Mouse (Mus musculus) liver, embryonic 12.5 days (tissue): Measurements from ENCODE around the gene Mrps36. TPM values are rescaled to one million over a fixed set of nuclear protein-coding genes. Genes with fewer than 3 reads are reported as not detected.
A peak's percentile ranks its signal among the peaks of the same experiment; 100 is the strongest.
"Not testable (repeated sequence)": the region's sequence is repeated elsewhere in the genome, so short reads cannot be mapped to it uniquely, and the experiment has no call there.

Experiments used
- ATAC-seq: fragments of 200-750 bp; cut with Nextera tagmentation; 2 replicates; pipeline ENCODE4 v1.8.0; 2017; ENCODE audit warnings: moderate number of reproducible peaks, mild to moderate bottlenecking, moderate library complexity
- H3K27ac ChIP-seq: fragments of 300-500 bp; sonication (generic); 2 replicates; pipeline ENCODE4 v1.5.1; 2016; ENCODE audit warnings: mild to moderate bottlenecking
- H3K27me3 ChIP-seq: fragments of 300-500 bp; sonication (generic); replicated peaks from 2 replicates; pipeline ENCODE4 v1.6.1; 2016; ENCODE audit warnings: mild to moderate bottlenecking, moderate library complexity
- H3K36me3 ChIP-seq: fragments of 300-500 bp; sonication (generic); 2 replicates; pipeline ENCODE4 v1.6.1; 2016; ENCODE audit warnings: mild to moderate bottlenecking, moderate library complexity
- H3K4me1 ChIP-seq: fragments of 300-500 bp; sonication (generic); 2 replicates; pipeline ENCODE4 v1.6.1; 2016
- H3K4me2 ChIP-seq: fragments of 300-500 bp; sonication (generic); 2 replicates; pipeline ENCODE4 v1.6.1; 2016; ENCODE audit warnings: mild to moderate bottlenecking, moderate library complexity
- H3K4me3 ChIP-seq: fragments of 300-500 bp; sonication (generic); 2 replicates; pipeline ENCODE4 v1.5.1; 2016; ENCODE audit warnings: mild to moderate bottlenecking, moderate library complexity
- H3K9ac ChIP-seq: fragments of 300-500 bp; sonication (generic); 2 replicates; pipeline ENCODE4 v1.6.1; 2016; ENCODE audit warnings: mild to moderate bottlenecking, moderate library complexity
- H3K9me3 ChIP-seq: fragments of 300-500 bp; sonication (generic); replicated peaks from 2 replicates; pipeline ENCODE4 v1.6.1; 2016; ENCODE audit warnings: mild to moderate bottlenecking, moderate library complexity
- WGBS: fragments of 180-500 bp; shearing (Covaris S2); methylation state at CpG from one replicate; pipeline ENCODE4 v1.1.7; 2016; ENCODE audit not compliant: insufficient replicate concordance; 5-methylcytosine and 5-hydroxymethylcytosine counted together
- polyA plus RNA-seq: library from polyadenylated mRNA; unstranded; fragments of >200 nt; fragmentation: Nextera tagmentation; extraction: Ambion mirVana; gene quantifications from 2 replicates; pipeline ENCODE4 v1.2.1, GENCODE M21; 2016

Gene Mrps36
- polyA plus RNA-seq, 1 experiment from 2014 or later = 179 TPM

DNA sequence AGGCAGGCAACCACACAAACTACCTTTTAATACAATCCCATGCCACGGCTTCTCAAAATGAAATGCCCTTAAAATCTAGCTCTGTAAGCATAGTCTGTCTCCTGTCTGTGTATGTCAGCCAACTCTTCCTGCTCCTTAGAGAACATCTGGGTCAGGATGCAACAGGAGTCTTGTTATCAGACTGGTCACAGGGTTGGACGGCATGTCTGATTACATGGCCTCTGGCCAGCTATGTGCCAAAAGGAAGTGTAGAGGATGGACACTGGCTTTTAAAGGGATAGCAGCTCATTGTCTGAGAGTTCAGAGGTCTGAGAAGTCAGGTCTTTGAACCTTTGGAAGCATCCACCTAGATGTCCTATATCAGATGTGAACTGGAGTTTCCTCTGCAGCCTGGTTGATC lies 10.9 kb upstream of the Mrps36 start:
- Histone ChIP-seq H3K4me1 (peaks cover 33% of the 10 kb centered on the region), H3K36me3 (peaks cover 17% of the 10 kb centered on the region), H3K27me3 (no peaks in the 10 kb centered on the region), H3K4me2 (no peak overlapping the region), H3K9ac (no peak overlapping the region), H3K27ac (no peak overlapping the region), H3K4me3 (no peak overlapping the region), H3K9me3 (0 out of 2 replicates have a peak, but pooled peaks cover 3% of the 10 kb centered on the region)
- no peak for ATAC-seq
- WGBS = 62% methylated on average over 2 of the region's 2 CpGs

DNA sequence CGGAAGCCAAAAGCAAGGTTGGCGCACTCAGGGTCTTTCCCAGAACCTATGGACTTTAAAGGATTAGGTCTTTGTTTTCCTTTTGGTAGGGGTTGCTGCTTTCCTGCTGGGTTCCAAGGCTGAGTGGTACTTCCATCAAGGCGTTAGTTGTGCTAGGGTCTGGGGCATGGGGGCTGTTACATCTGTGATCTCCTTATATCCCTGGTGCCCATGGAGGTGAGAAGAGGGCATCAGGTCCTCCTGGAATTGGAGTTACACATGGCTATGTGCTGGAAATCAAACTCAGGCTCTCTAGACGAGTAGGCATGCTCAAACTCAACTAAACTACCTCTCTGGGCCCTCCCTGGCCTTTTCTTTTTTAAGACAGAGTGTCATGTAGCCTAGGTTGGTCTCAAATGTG lies 9.7 kb upstream of the Mrps36 start:
- H3K27me3 ChIP-seq = no peaks in the 10 kb centered on the region
- WGBS = 80% methylated on average over 4 of the region's 4 CpGs
- H3K9me3 ChIP-seq = no peaks in the 10 kb centered on the region
- H3K4me3 ChIP-seq = no peak overlapping the region
- H3K4me1 ChIP-seq = peaks cover 42% of the 10 kb centered on the region
- H3K4me2 ChIP-seq = no peak overlapping the region
- ATAC-seq = no peak
- H3K36me3 ChIP-seq = peaks cover 6% of the 10 kb centered on the region
- H3K9ac ChIP-seq = no peak overlapping the region
- no peak overlapping the region for H3K27ac ChIP-seq

DNA sequence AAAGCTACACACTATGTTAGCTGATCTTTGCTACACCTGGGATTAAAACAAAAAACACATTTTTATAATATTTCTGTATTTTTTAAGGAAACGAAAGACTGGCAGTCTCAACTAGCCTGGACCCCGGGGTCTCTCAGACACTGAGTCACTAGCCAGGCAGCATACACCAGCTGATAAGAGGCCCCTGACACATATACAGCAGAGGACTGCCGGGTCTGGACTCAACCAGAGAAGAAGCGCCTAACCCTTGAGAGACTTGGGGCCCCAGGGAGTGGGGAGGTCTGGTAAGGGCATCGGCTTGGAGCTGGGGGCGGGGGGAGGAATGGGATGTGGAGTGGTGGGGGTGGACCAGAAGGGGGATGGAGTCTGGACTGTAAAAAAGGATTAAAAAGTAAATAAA lies 8.6 kb upstream of the Mrps36 start:
- no peaks in the 10 kb centered on the region for H3K9me3 ChIP-seq
- H3K27ac ChIP-seq = peak overlapping the region; percentile 73
- H3K9ac ChIP-seq = peak overlapping the region; percentile 23; the same call in 1 of the 2 replicates
- no peaks in the 10 kb centered on the region for H3K27me3 ChIP-seq
- 30% methylated on average over 6 of the region's 6 CpGs for WGBS
- no peaks in the 10 kb centered on the region for H3K36me3 ChIP-seq
- H3K4me2 ChIP-seq = peak overlapping the region; percentile 47
- peaks cover 54% of the 10 kb centered on the region for H3K4me1 ChIP-seq
- ATAC-seq = peak; percentile 68
- 0 out of 2 replicates have a peak overlapping the region, but pooled peaks have one; percentile 4 for H3K4me3 ChIP-seq

DNA sequence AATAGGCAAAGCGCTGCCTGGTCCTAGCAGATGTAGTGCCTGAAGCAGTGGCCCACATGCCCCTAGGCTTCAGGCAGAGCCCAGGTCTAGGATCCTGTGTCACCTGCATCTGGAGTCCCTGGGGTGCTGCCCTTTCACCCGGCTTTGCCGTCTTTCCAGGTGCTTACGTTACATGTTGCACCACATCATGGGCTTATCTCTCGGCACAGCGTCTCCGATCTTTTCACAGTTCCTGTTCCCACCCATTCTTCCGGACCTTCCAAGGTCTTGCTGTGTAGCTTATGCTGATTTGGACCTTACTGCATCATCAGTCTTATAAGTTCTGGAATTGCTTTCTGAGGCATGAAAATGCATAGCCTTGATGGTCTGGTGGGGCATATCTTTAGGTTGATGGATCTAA lies 8.1 kb upstream of the Mrps36 start:
- ATAC-seq = peak; percentile 74
- 0 out of 2 replicates have a peak overlapping the region, but pooled peaks have one; percentile 4 for H3K4me3 ChIP-seq
- H3K36me3 ChIP-seq = no peaks in the 10 kb centered on the region
- 42% methylated on average over 8 of the region's 8 CpGs for WGBS
- peak overlapping the region; percentile 23; the same call in 1 of the 2 replicates for H3K9ac ChIP-seq
- peak overlapping the region; percentile 47 for H3K4me2 ChIP-seq
- H3K27ac ChIP-seq = peak overlapping the region; percentile 73
- H3K9me3 ChIP-seq = no peaks in the 10 kb centered on the region
- no peaks in the 10 kb centered on the region for H3K27me3 ChIP-seq
- peaks cover 59% of the 10 kb centered on the region for H3K4me1 ChIP-seq

DNA sequence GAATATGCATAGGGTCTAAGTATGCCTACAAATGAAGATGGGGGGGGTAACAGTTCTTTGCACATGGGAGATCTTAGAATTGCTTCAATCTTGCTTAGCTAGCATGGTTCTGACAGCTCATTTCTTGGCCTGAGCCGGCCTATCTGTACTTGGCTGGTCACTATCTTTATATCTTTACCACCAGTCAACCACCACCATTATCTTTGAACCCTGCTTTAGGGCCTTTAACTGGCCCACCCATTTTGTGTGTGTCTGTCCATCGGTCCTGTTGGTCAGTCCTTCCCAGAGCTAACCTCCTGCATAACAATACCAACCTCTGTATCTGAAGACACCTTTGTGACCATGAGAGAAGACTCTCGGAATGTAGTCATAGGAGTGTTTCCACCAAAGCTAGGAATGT lies 6.9 kb upstream of the Mrps36 start:
- 30% methylated on average over 3 of the region's 3 CpGs for WGBS

DNA sequence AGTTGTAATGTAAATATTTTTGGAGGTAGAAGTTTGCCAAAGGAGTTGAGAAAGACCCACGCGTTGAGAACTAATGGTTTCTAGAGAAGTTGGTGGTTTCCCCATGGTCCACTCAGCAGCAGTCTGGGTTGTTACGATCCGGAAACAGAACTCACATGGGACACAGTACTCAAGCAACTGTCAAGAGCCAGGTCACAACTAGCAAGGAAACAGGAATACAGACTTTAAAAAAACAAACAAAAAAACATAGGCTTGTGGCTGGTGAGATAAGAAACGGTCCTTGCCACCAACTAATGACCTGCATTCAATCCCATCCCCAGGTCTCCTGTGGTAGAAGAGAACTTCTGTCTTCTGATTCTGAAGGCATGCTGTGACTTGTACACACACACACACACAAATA lies 6.3 kb upstream of the Mrps36 start:
- H3K4me3 ChIP-seq = no peak overlapping the region
- H3K4me1 ChIP-seq = peaks cover 74% of the 10 kb centered on the region
- no peaks in the 10 kb centered on the region for H3K36me3 ChIP-seq
- ATAC-seq = 0 out of 2 replicates have a peak, but pooled peaks have one; percentile 3
- H3K27ac ChIP-seq = peak overlapping the region; percentile 73
- H3K27me3 ChIP-seq = no peaks in the 10 kb centered on the region
- peak overlapping the region; percentile 9 for H3K4me2 ChIP-seq
- peak overlapping the region; percentile 6; the same call in 1 of the 2 replicates for H3K9ac ChIP-seq
- 24% methylated on average over 5 of the region's 5 CpGs for WGBS
- no peaks in the 10 kb centered on the region for H3K9me3 ChIP-seq

More for the DNA sequence above, 6.9 kb upstream of the Mrps36 start:
- Histone ChIP-seq H3K4me3 (no peak overlapping the region), H3K9ac (0 out of 2 replicates have a peak overlapping the region, but pooled peaks have one; percentile 6), H3K27ac (peak overlapping the region; percentile 73), H3K27me3 (no peaks in the 10 kb centered on the region), H3K36me3 (no peaks in the 10 kb centered on the region), H3K4me1 (peaks cover 70% of the 10 kb centered on the region), H3K4me2 (peak overlapping the region; percentile 9), H3K9me3 (no peaks in the 10 kb centered on the region)
- ATAC-seq = peak; percentile 28; the same call in 1 of the 2 replicates

DNA sequence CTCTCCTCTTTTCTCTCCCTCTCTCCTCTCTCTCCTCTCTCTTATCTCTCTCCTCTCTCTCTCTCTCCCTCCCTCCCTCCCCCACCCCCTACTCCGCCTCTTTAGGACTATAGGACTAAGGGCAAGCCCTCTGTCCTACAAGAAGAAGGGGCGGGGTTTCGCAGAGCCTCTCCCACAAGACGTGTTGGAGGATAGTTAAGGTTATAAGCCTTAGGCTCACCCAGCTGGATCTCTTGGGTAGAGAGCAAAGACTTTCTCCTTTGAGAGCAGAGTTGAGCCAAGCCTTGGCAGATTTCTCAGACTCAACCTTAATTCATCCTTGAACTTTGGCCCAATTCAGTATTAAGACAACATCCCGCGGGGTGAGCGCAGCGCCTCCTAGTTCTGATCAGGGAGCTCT lies 4.2 kb upstream of the Mrps36 start:
- WGBS = 53% methylated on average over 8 of the region's 8 CpGs
- Histone ChIP-seq H3K36me3 (no peaks in the 10 kb centered on the region), H3K27ac (no peak overlapping the region), H3K4me1 (peaks cover 88% of the 10 kb centered on the region), H3K27me3 (no peaks in the 10 kb centered on the region), H3K9ac (no peak overlapping the region), H3K4me2 (peak overlapping the region; percentile 23), H3K4me3 (no peak overlapping the region), H3K9me3 (no peaks in the 10 kb centered on the region)
- ATAC-seq = peak; percentile 24; the same call in 1 of the 2 replicates

DNA sequence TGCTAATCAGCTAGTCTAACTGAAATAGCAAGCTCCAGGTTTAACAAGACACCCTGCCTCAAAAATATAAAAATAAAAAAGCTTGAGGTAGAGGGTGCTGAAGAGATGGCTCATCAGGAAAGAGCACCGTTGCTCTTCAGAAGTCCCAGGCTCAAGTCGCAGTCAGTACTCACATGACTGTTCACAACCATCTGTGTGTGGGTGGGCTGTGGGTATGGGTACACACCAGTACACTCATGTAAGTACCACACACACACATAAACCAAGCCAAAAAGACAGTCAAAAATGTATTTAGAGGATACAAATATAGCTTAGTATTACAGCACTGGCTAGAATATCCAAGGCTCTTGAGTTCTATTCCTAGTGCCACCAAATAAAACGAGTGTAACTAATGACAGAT lies 1.6 kb upstream of the Mrps36 start:
- Histone ChIP-seq H3K9me3 (no peaks in the 10 kb centered on the region), H3K27me3 (no peaks in the 10 kb centered on the region), H3K4me1 (peaks cover 86% of the 10 kb centered on the region), H3K36me3 (no peaks in the 10 kb centered on the region), H3K27ac (peak overlapping the region; percentile 53), H3K9ac (no peak overlapping the region), H3K4me2 (no peak overlapping the region), H3K4me3 (no peak overlapping the region)
- 85% methylated on average over 3 of the region's 3 CpGs for WGBS
- no peak for ATAC-seq

DNA sequence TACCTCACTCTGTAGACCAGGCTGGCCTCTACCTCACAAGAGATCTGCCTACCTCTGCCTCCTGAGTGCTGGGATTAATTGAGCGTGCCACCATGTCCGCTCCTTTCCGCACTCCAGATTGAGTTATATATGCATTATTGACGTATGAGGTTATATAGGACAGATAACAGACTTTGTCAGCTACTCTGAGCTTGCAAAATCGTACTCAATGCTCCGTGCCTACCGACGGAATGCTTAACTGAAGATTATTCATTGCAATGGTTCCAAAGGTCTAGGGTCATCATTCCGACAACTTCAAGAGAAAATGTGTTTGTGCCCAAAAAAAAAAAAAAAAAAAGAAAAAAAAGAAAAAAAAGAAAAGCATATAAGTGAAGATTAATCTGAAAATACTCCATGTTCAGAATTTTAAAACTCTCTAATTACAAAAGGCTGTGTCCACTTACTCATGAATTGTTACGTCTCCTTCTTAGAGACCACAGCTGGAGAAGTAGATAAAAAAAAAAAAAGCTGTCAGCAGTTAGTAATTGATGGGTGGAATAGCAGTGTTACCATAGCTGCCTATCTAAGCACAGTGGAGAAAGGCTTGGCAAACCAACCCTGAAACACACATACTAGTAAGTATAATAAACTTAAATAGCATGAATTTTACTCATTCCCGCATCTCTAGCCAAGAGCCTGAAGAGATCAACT lies 968 bp downstream of the Mrps36 start:
- peak overlapping the region; percentile 85 for H3K4me3 ChIP-seq
- peak overlapping the region; percentile 79 for H3K4me2 ChIP-seq
- peak overlapping the region; percentile 93 for H3K27ac ChIP-seq
- ATAC-seq = peak; percentile 51
- H3K9ac ChIP-seq = peak overlapping the region; percentile 86
- peaks cover 20% of the 10 kb centered on the region for H3K36me3 ChIP-seq
- H3K4me1 ChIP-seq = peaks cover 69% of the 10 kb centered on the region
- no peaks in the 10 kb centered on the region for H3K27me3 ChIP-seq
- no peaks in the 10 kb centered on the region for H3K9me3 ChIP-seq
- WGBS = 60% methylated on average over 11 of the region's 11 CpGs

DNA sequence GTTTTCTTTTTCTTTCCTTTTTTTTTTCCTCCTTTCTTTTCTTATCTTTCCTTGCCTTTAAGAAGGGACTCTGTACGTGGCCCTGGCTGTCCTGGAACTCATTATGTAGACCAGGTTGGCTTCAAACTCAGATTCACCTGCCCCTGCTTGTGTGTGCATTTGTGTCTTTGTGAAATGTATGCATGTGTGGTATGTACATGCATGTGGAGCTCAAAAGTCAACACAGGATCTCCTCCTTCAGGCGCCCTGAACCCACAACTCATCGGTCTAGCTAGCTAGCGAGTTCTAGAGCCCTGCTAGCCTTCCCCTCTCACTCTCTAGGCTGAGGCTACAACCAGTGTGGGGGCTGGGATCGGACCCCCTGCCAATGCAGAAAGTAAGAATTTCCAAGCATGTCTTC lies 1.6 kb downstream of the Mrps36 start:
- Histone ChIP-seq H3K36me3 (peaks cover 26% of the 10 kb centered on the region), H3K4me2 (peak overlapping the region; percentile 79), H3K9ac (peak overlapping the region; percentile 63), H3K27ac (peak overlapping the region; percentile 71), H3K4me1 (peaks cover 66% of the 10 kb centered on the region), H3K27me3 (no peaks in the 10 kb centered on the region), H3K4me3 (peak overlapping the region; percentile 85), H3K9me3 (no peaks in the 10 kb centered on the region)
- no peak for ATAC-seq
- WGBS = 78% methylated on average over 5 of the region's 5 CpGs

DNA sequence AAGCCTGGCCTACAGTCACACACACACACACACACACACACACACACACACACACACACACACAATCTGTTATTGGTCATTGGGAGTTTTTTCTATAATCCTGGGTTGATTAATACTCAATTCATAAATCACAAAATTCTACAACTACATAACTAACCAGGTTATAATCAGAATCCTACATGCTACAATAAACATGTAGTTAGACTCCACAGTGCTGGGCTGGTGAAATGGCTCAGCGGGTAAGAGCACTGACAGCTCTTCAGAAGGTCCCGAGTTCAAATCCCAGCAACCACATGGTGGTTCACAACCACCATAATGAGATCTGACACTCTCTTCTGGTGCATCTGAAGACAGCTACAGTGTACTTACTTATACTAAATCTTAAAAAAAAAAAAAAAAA lies 11.7 kb downstream of the Mrps36 start:
- Histone ChIP-seq H3K9ac (no peak overlapping the region), H3K4me2 (no peak overlapping the region), H3K4me1 (peaks cover 30% of the 10 kb centered on the region), H3K9me3 (no peaks in the 10 kb centered on the region), H3K4me3 (no peak overlapping the region), H3K27me3 (no peaks in the 10 kb centered on the region), H3K36me3 (peaks cover 42% of the 10 kb centered on the region), H3K27ac (no peak overlapping the region)
- 88% methylated on average over 2 of the region's 2 CpGs for WGBS
- ATAC-seq = no peak

DNA sequence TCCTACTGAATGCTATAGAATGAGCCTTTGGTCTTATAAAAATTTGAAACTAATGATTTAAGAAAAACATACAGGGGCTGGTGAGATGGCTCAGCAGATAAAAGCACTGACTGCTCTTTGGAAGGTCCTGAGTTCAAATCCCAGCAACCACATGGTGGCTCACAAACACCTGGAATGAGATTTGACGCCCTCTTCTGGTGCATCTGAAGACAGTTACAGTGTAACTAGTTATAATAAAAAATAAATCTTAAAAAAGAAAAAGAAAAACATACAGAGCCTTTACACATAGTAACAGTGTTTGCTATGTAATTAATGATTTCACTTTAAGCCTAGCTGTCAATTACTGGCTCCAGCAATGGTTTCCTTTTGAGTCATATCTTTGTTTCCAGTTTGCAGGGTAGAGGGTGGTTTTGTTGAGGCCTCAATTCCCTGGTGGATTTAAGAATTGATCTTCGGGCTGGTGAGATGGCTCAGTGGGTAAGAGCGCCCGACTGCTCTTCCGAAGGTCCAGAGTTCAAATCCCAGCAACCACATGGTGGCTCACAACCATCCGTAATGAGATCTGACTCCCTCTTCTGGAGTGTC lies 12.9 kb downstream of the Mrps36 start:
- ATAC-seq, H3K9me3 ChIP-seq, H3K27ac ChIP-seq, H3K9ac ChIP-seq, H3K27me3 ChIP-seq: not testable (repeated sequence)
- H3K4me2 ChIP-seq = peak overlapping the region; percentile 88
- H3K36me3 ChIP-seq = peaks cover 44% of the 10 kb centered on the region
- peak overlapping the region; percentile 85; the same call in 1 of the 2 replicates for H3K4me3 ChIP-seq
- 83% methylated on average over 6 of the region's 6 CpGs for WGBS
- peaks cover 38% of the 10 kb centered on the region for H3K4me1 ChIP-seq
